Mouse (Mus musculus): ENCODE data around the gene Scg3.

- TF ChIP-seq EP300 (IDR thresholded peaks at IDR 0.05) (no peak), CTCF (IDR thresholded peaks at IDR 0.05) (no peak)
These were observed 35.6 kb upstream of the Scg3 start for GRCm38 (mm10) chr9:75719481-75719880.
